Mouse (Mus musculus) limb, embryonic 11.5 days (tissue): ENCODE measurements at regions not wholly inside any gene's neighbourhood (a gene's known extent, or its start where the extent isn't known, plus 50 kb on each side); places are given as distances from the start of the nearest gene placed in this dataset.
"Not testable (repeated sequence)": the region's sequence is repeated elsewhere in the genome, so short reads cannot be mapped to it uniquely, and the experiment has no call there.

ENCODE experiments used
- ATAC-seq: fragments of 200-750 bp; cut with Nextera tagmentation; 2 replicates; pipeline ENCODE4 v1.8.0; 2017; ENCODE audit warnings: low read depth; ENCODE audit not compliant: insufficient number of reproducible peaks, low FRiP score, low TSS enrichment
- DNase-seq: peaks from one replicate; pipeline ENCODE4 v3.0.0-alpha.2; 2015; ENCODE audit warnings: low spot score
- H3K27ac ChIP-seq: fragments of 300-500 bp; sonication (generic); replicated peaks from 2 replicates; pipeline ENCODE4 v1.5.1; 2014; ENCODE audit warnings: low read depth, mild to moderate bottlenecking, low read length
- H3K27me3 ChIP-seq: fragments of 300-500 bp; sonication (generic); 2 replicates; pipeline ENCODE4 v1.6.1; 2014; ENCODE audit warnings: mild to moderate bottlenecking, low read length, mixed read lengths; ENCODE audit not compliant: control insufficient read depth, insufficient read depth
- H3K36me3 ChIP-seq: fragments of 300-500 bp; sonication (generic); 2 replicates; pipeline ENCODE4 v1.6.1; 2014; ENCODE audit warnings: mild to moderate bottlenecking, low read length, moderate library complexity, mixed read lengths; ENCODE audit not compliant: control insufficient read depth, insufficient read depth
- H3K4me1 ChIP-seq: fragments of 300-500 bp; sonication (generic); 2 replicates; pipeline ENCODE4 v1.6.1; 2014; ENCODE audit warnings: low read length, mixed read lengths; ENCODE audit not compliant: control insufficient read depth, insufficient read depth
- H3K4me2 ChIP-seq: fragments of 300-500 bp; sonication (generic); 2 replicates; pipeline ENCODE4 v1.6.1; 2014; ENCODE audit warnings: low read depth, mild to moderate bottlenecking, moderate library complexity; ENCODE audit not compliant: severe bottlenecking
- H3K4me3 ChIP-seq: fragments of 300-500 bp; sonication (generic); 2 replicates; pipeline ENCODE4 v1.5.1; 2014; ENCODE audit warnings: low read depth, low read length
- H3K9ac ChIP-seq: fragments of 300-500 bp; sonication (generic); 2 replicates; pipeline ENCODE4 v1.6.1; 2014; ENCODE audit warnings: mild to moderate bottlenecking, low read length
- H3K9me3 ChIP-seq: fragments of 300-500 bp; sonication (generic); 2 replicates; pipeline ENCODE4 v1.6.1; 2016; ENCODE audit warnings: low read length; ENCODE audit not compliant: control insufficient read depth
- WGBS: fragments of 180-500 bp; shearing (Covaris S2); extraction: QIAGEN DNeasy Blood & Tissue Kit; methylation state at CpG from one replicate; pipeline ENCODE4 v1.1.7; 2014; 5-methylcytosine and 5-hydroxymethylcytosine counted together

DNA sequence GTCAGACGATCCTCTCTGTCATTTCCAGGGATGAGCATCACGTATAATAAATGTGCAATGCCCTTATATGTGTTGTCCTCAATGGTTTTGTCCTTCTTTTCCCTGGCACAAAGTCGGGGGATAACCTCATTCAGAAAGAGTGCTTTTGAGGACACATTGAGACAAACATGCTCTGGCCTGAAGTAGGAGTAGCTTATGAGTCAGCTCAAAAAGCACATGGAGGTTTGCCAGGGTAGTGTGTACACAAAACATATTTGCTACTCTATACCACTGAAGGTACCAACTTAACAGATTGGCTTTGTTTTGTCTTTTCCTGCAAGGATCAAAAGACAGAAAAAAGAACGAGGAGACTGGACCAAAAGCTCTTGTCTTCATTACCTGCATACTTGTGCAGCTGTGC, 682.1 kb upstream of the Grid2 start:
- 82% methylated on average over 4 of the region's 4 CpGs for WGBS
- no peaks in the 10 kb centered on the region for H3K27me3 ChIP-seq
- DNase-seq (no peak), ATAC-seq (no peak)
- no peaks in the 10 kb centered on the region for H3K36me3 ChIP-seq
- H3K27ac ChIP-seq: no peak overlapping the region
- H3K9ac ChIP-seq: no peak overlapping the region
- H3K9me3 ChIP-seq: no peaks in the 10 kb centered on the region
- H3K4me2 ChIP-seq: no peak overlapping the region
- H3K4me1 ChIP-seq: no peaks in the 10 kb centered on the region
- H3K4me3 ChIP-seq: no peak overlapping the region

GRCm38 (mm10) chr6:62576200-62576599, 679.5 kb upstream of the Grid2 start:
- Histone ChIP-seq H3K4me2 (no peak overlapping the region), H3K27me3 (no peaks in the 10 kb centered on the region), H3K27ac (no peak overlapping the region), H3K9me3 (no peaks in the 10 kb centered on the region), H3K9ac (no peak overlapping the region), H3K4me3 (no peak overlapping the region), H3K36me3 (no peaks in the 10 kb centered on the region), H3K4me1 (no peaks in the 10 kb centered on the region)
- peak; percentile 28 for DNase-seq
- 25% methylated on average over 5 of the region's 5 CpGs for WGBS
- no peak for ATAC-seq

DNA sequence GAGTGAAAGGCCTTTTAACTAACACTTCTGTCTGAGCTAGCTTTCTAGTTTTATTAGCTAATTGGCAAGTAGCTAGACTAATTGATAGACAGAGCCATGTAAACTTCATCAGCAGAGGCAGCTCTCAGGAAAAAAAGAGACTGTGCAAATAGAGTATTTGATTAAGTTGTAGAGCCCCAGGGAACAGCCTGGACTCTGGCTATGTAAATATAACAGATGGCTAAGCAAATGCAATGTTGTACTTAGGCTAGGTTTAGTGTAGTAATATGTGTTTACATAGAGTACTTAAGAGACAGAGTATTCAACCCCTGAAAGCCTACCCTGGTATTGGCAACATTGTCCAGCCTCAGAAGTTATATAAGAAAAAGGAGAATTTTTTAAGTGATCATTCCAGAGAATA, 635.1 kb upstream of the Grid2 start:
- H3K27ac ChIP-seq: no peak overlapping the region
- no peaks in the 10 kb centered on the region for H3K9me3 ChIP-seq
- H3K4me3 ChIP-seq: no peak overlapping the region
- no peaks in the 10 kb centered on the region for H3K27me3 ChIP-seq
- ATAC-seq (no peak), DNase-seq (no peak)
- no peaks in the 10 kb centered on the region for H3K4me1 ChIP-seq
- H3K4me2 ChIP-seq: no peak overlapping the region
- H3K36me3 ChIP-seq: no peaks in the 10 kb centered on the region
- H3K9ac ChIP-seq: no peak overlapping the region

GRCm38 (mm10) chr6:62668123-62668522, 587.6 kb upstream of the Grid2 start:
- ATAC-seq, H3K27me3 ChIP-seq: not testable (repeated sequence)

GRCm38 (mm10) chr6:62718389-62718788, 537.3 kb upstream of the Grid2 start:
- H3K27me3 ChIP-seq: no peaks in the 10 kb centered on the region
- H3K9me3 ChIP-seq: no peaks in the 10 kb centered on the region
- no peak for DNase-seq
- no peak overlapping the region for H3K9ac ChIP-seq
- 55% methylated on average over 6 of the region's 6 CpGs for WGBS
- H3K27ac ChIP-seq: no peak overlapping the region
- no peaks in the 10 kb centered on the region for H3K36me3 ChIP-seq
- no peaks in the 10 kb centered on the region for H3K4me1 ChIP-seq
- H3K4me3 ChIP-seq: no peak overlapping the region
- no peak for ATAC-seq
- no peak overlapping the region for H3K4me2 ChIP-seq

More at GRCm38 (mm10) chr6:62668123-62668522, 587.6 kb upstream of the Grid2 start:
- not testable (repeated sequence) for H3K36me3 ChIP-seq, H3K4me3 ChIP-seq, H3K4me2 ChIP-seq, H3K4me1 ChIP-seq, H3K9ac ChIP-seq, H3K27ac ChIP-seq, DNase-seq, H3K9me3 ChIP-seq
- WGBS: 85% methylated on average over 5 of the region's 5 CpGs

DNA sequence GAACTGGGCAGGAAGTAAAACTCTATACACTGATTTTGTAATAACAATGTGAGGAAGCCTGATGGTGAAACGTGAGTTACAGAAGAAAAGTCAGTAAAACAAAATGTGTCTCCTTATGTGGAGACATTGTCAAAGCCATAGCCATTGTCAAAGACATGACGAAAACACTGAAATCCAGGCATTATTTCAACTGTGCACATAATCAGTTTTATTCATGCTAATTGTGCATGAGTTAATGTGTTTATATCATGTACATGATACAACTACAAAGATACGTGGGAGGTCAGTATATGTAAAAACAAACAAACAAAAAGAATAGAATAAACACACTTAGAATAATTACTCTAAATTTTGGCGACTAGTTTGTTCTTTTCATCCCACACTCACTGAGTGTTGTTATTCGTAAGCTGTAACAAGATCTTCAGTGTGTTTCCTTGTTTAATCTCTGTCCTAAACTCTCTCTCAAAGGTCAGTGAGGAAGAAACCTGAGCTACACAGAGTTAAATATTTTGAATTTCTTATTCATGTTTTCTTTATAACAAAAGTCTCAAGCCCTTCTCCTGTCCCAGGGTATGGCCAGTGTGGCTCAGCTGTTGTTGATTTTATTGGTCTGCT, 536.0 kb upstream of the Grid2 start:
- no peaks in the 10 kb centered on the region for H3K36me3 ChIP-seq
- H3K4me1 ChIP-seq: no peaks in the 10 kb centered on the region
- ATAC-seq: no peak
- H3K9me3 ChIP-seq: no peaks in the 10 kb centered on the region
- no peak overlapping the region for H3K4me3 ChIP-seq
- H3K4me2 ChIP-seq: no peak overlapping the region
- 79% methylated on average over 5 of the region's 5 CpGs for WGBS
- no peak overlapping the region for H3K9ac ChIP-seq
- no peaks in the 10 kb centered on the region for H3K27me3 ChIP-seq
- DNase-seq: no peak
- no peak overlapping the region for H3K27ac ChIP-seq
